Mouse (Mus musculus) lung, adult 2 months (tissue): ENCODE results near the gene Teddm2.

Experiments
- CTCF ChIP-seq: fragments of 200-500 bp; IDR thresholded peaks from 2 replicates; pipeline ENCODE4 v1.5.1; 2011; ENCODE audit warnings: mild to moderate bottlenecking, low read length, control low read depth; ENCODE audit not compliant: insufficient read depth
- POLR2A ChIP-seq: fragments of 200-500 bp; IDR thresholded peaks from 2 replicates; pipeline ENCODE4 v1.6.1; 2011; ENCODE audit warnings: low read depth, mild to moderate bottlenecking, control low read depth, low read length, borderline replicate concordance; ENCODE audit errors: extremely low read depth

DNA sequence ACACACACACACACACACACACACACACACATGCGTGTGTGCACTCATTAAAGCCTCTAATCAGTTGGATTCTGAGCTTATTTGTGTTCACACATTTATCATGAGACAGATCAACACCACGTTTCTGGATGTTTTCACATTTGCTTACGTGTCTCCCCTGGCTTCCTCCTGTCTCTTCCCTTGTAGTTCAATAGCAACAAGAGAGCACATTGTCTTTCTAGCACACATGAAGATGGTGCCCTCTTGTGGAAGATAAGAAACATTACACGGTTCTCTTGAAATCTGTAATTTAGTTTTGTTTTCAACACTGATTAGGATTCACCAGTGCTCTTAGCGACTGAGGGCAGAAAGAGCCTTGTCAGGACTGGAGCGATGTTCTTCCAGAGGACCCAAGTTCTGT is 53.2 kb downstream of the Teddm2 start:
- TF ChIP-seq CTCF (peak; percentile 16; the same call in 1 of the 2 replicates), POLR2A (no peak)
